Mouse (Mus musculus) thymus, adult 18-20 months (tissue): Measurements from ENCODE around the gene Eef1b2.

Experiments used
- DNase-seq, 2 experiments: peaks; one replicate each; pipeline ENCODE4 v3.0.0; 2022; ENCODE audit warnings: mixed read lengths in 2 of 2

The Eef1b2 gene

GRCm38 (mm10) chr1:63192306-63193065, 15.9 kb downstream of the Eef1b2 start:
- DNase-seq, result no peak

GRCm38 (mm10) chr1:63195848-63196512, 19.4 kb downstream of the Eef1b2 start:
- no peak for DNase-seq

- no peak for DNase-seq
Observed at GRCm38 (mm10) chr1:63199387-63199786, 22.8 kb downstream of the Eef1b2 start.

- no peak for DNase-seq
Observed at GRCm38 (mm10) chr1:63200322-63200721, 23.7 kb downstream of the Eef1b2 start.

- DNase-seq, result no peak
Observed at GRCm38 (mm10) chr1:63201672-63202071, 25.0 kb downstream of the Eef1b2 start.

GRCm38 (mm10) chr1:63203471-63203870, 26.8 kb downstream of the Eef1b2 start:
- DNase-seq, result no peak

GRCm38 (mm10) chr1:63203950-63204659, 27.5 kb downstream of the Eef1b2 start:
- no peak for DNase-seq

- DNase-seq, result no peak
Observed at GRCm38 (mm10) chr1:63204660-63205394, 28.2 kb downstream of the Eef1b2 start.

- DNase-seq, result no peak
Observed at GRCm38 (mm10) chr1:63207607-63208006, 31.0 kb downstream of the Eef1b2 start.

GRCm38 (mm10) chr1:63209861-63210529, 33.4 kb downstream of the Eef1b2 start:
- no peak for DNase-seq

GRCm38 (mm10) chr1:63213478-63214270, 37.0 kb downstream of the Eef1b2 start:
- DNase-seq, result no peak

GRCm38 (mm10) chr1:63214271-63214558, 37.6 kb downstream of the Eef1b2 start, which contains the start of gene Gpr1:
Gpr1 (minus strand) TSS chr1:63214543.
- DNase-seq, result no peak

- DNase-seq, result no peak
Observed at GRCm38 (mm10) chr1:63214631-63215030, 38.0 kb downstream of the Eef1b2 start.

- DNase-seq, result no peak
Observed at GRCm38 (mm10) chr1:63219277-63219676, 42.7 kb downstream of the Eef1b2 start.

- no peak for DNase-seq
Observed at GRCm38 (mm10) chr1:63225009-63225408, 48.4 kb downstream of the Eef1b2 start.

GRCm38 (mm10) chr1:63225890-63226289, 49.3 kb downstream of the Eef1b2 start:
- DNase-seq, result no peak

- DNase-seq, result no peak
Observed at GRCm38 (mm10) chr1:63227241-63227640, 50.6 kb downstream of the Eef1b2 start.
